Mouse (Mus musculus): ENCODE data around the gene Gm20517. TPM values are rescaled to one million over a fixed set of nuclear protein-coding genes. Genes with fewer than 3 reads are reported as not detected.
"Not testable (repeated sequence)": the region's sequence is repeated elsewhere in the genome, so short reads cannot be mapped to it uniquely, and the experiment has no call there.

The Gm20517 gene
- total and polyA plus RNA-seq, 3 experiments, result 1.9 to 2.9 TPM; not detected in 1

GRCm38 (mm10) chr17:47651953-47652352 is 40.6 kb downstream of the Gm20517 start:
- Histone ChIP-seq H3K4me1 (ENCODE audit: control insufficient read depth in 1 of 2, insufficient read depth in 2 of 2, low read length in 2 of 2) (no peaks in the 10 kb centered on the region), H3K9me3 (replicated peaks; ENCODE audit: insufficient read depth, low read length) (no peaks in the 10 kb centered on the region), H3K79me2 (ENCODE audit: control insufficient read depth, insufficient read depth, low read length, poor library complexity) (no peaks in the 10 kb centered on the region), H3K36me3 (ENCODE audit: control insufficient read depth in 1 of 2, insufficient read depth in 2 of 2, low read length in 2 of 2) (no peaks in the 10 kb centered on the region), H3K9ac (ENCODE audit: control insufficient read depth, low read depth, low read length, poor library complexity, severe bottlenecking) (no peak overlapping the region), H3K4me3 (ENCODE audit: control insufficient read depth in 1 of 2, insufficient read depth in 1 of 2, low read depth in 2 of 2, low read length in 2 of 2) (no peak overlapping the region), H3K27ac (ENCODE audit: control insufficient read depth, low read depth, low read length) (no peak overlapping the region), H3K27me3 (ENCODE audit: control insufficient read depth in 1 of 2, insufficient read depth in 2 of 2, low read length in 2 of 2) (no peaks in the 10 kb centered on the region)
- no peak for TF ChIP-seq POLR2AphosphoS5 (IDR thresholded peaks at IDR 0.05; ENCODE audit: borderline replicate concordance, low read depth, low read length)
- TF ChIP-seq MEF2A (IDR thresholded peaks at IDR 0.05; ENCODE audit: extremely low read depth, insufficient replicate concordance, low read depth, low read length, poor library complexity, severe bottlenecking), result no peak
- TF ChIP-seq CHD2 (IDR thresholded peaks at IDR 0.05; ENCODE audit: low read length), result no peak
- TF ChIP-seq ELF1 (IDR thresholded peaks at IDR 0.05; ENCODE audit: low read depth, low read length), result no peak
- TF ChIP-seq POLR2AphosphoS2 (IDR thresholded peaks at IDR 0.05; ENCODE audit: low read length), result no peak
- TF ChIP-seq TCF12 (IDR thresholded peaks at IDR 0.05; ENCODE audit: low read depth, low read length), result no peak
- TF ChIP-seq MXI1 (IDR thresholded peaks at IDR 0.05; ENCODE audit: low read depth, low read length), result no peak
- no peak for TF ChIP-seq EP300 (IDR thresholded peaks at IDR 0.05; ENCODE audit: low read depth in 1 of 2, low read length in 2 of 2)
- TF ChIP-seq NELFE (IDR thresholded peaks at IDR 0.05; ENCODE audit: low read depth, low read length), result no peak
- no peak for TF ChIP-seq SIN3A (IDR thresholded peaks at IDR 0.05; ENCODE audit: low read length)
- no peak for TF ChIP-seq MAZ (IDR thresholded peaks at IDR 0.05; ENCODE audit: low read depth, low read length)
- no peak for DNase-seq (ENCODE audit: low read depth, low spot score)

GRCm38 (mm10) chr17:47654346-47654745 is 43.0 kb downstream of the Gm20517 start:
- not testable (repeated sequence) for DNase-seq (ENCODE audit: low read depth, low spot score); H3K9ac ChIP-seq (ENCODE audit: control insufficient read depth, low read depth, low read length, poor library complexity, severe bottlenecking); H3K79me2 ChIP-seq (ENCODE audit: control insufficient read depth, insufficient read depth, low read length, poor library complexity); H3K27ac ChIP-seq (ENCODE audit: control insufficient read depth, low read depth, low read length); H3K36me3 ChIP-seq (ENCODE audit: control insufficient read depth in 1 of 2, insufficient read depth in 2 of 2, low read length in 2 of 2); H3K4me3 ChIP-seq (ENCODE audit: control insufficient read depth in 1 of 2, insufficient read depth in 1 of 2, low read depth in 2 of 2, low read length in 2 of 2); H3K4me1 ChIP-seq (ENCODE audit: control insufficient read depth in 1 of 2, insufficient read depth in 2 of 2, low read length in 2 of 2); H3K27me3 ChIP-seq (ENCODE audit: control insufficient read depth in 1 of 2, insufficient read depth in 2 of 2, low read length in 2 of 2); H3K9me3 ChIP-seq (replicated peaks; ENCODE audit: insufficient read depth, low read length)

- H3K79me2 ChIP-seq (ENCODE audit: control insufficient read depth, insufficient read depth, low read length, poor library complexity), result no peaks in the 10 kb centered on the region
- H3K27me3 ChIP-seq (ENCODE audit: control insufficient read depth in 1 of 2, insufficient read depth in 2 of 2, low read length in 2 of 2), result no peaks in the 10 kb centered on the region
- no peaks in the 10 kb centered on the region for H3K9me3 ChIP-seq (replicated peaks; ENCODE audit: insufficient read depth, low read length)
- no peaks in the 10 kb centered on the region for H3K36me3 ChIP-seq (ENCODE audit: control insufficient read depth in 1 of 2, insufficient read depth in 2 of 2, low read length in 2 of 2)
- no peaks in the 10 kb centered on the region for H3K4me1 ChIP-seq (ENCODE audit: control insufficient read depth in 1 of 2, insufficient read depth in 2 of 2, low read length in 2 of 2)
- H3K4me3 ChIP-seq (ENCODE audit: control insufficient read depth in 1 of 2, insufficient read depth in 1 of 2, low read depth in 2 of 2, low read length in 2 of 2), result no peak overlapping the region
- TF ChIP-seq POLR2AphosphoS2 (IDR thresholded peaks at IDR 0.05; ENCODE audit: low read length), result no peak
- TF ChIP-seq USF1 (IDR thresholded peaks at IDR 0.05; ENCODE audit: low read depth, low read length), result no peak
- TF ChIP-seq GATA1 (IDR thresholded peaks at IDR 0.05; ENCODE audit: low read depth, low read length), result no peak
- no peak for TF ChIP-seq NELFE (IDR thresholded peaks at IDR 0.05; ENCODE audit: low read depth, low read length)
- H3K27ac ChIP-seq (ENCODE audit: control insufficient read depth, low read depth, low read length), result no peak overlapping the region
- no peak for DNase-seq (ENCODE audit: low read depth, low spot score)
- no peak overlapping the region for H3K9ac ChIP-seq (ENCODE audit: control insufficient read depth, low read depth, low read length, poor library complexity, severe bottlenecking)
Measured at GRCm38 (mm10) chr17:47655697-47656096, 44.3 kb downstream of the Gm20517 start.
